Mouse (Mus musculus) limb, embryonic 14.5 days (tissue): ENCODE data around the gene Mast4. TPM values are rescaled to one million over a fixed set of nuclear protein-coding genes. Genes with fewer than 3 reads are reported as not detected.
A peak's percentile ranks its signal among the peaks of the same experiment; 100 is the strongest.

ENCODE experiments used
- ATAC-seq: fragments of 200-750 bp; cut with Nextera tagmentation; 2 replicates; pipeline ENCODE4 v1.8.0; 2017; ENCODE audit warnings: low read depth, moderate number of reproducible peaks, moderate TSS enrichment; ENCODE audit not compliant: low FRiP score
- DNase-seq: peaks from one replicate; pipeline ENCODE4 v3.0.0-alpha.2; 2015; ENCODE audit warnings: low spot score
- H3K27ac ChIP-seq: fragments of 300-500 bp; sonication (generic); replicated peaks from 2 replicates; pipeline ENCODE4 v1.5.1; 2014; ENCODE audit warnings: low read depth, mild to moderate bottlenecking, low read length, moderate library complexity, mixed read lengths
- H3K27me3 ChIP-seq: fragments of 300-500 bp; sonication (generic); 2 replicates; pipeline ENCODE4 v1.6.1; 2014; ENCODE audit warnings: low read length, mixed read lengths; ENCODE audit not compliant: control insufficient read depth, insufficient read depth
- H3K36me3 ChIP-seq: fragments of 300-500 bp; sonication (generic); 2 replicates; pipeline ENCODE4 v1.6.1; 2014; ENCODE audit warnings: mild to moderate bottlenecking, low read length, moderate library complexity, mixed read lengths; ENCODE audit not compliant: control insufficient read depth, insufficient read depth
- H3K4me1 ChIP-seq: fragments of 300-500 bp; sonication (generic); 2 replicates; pipeline ENCODE4 v1.6.1; 2014; ENCODE audit warnings: antibody characterized with exemption, low read length, mixed read lengths; ENCODE audit not compliant: control insufficient read depth, insufficient read depth
- H3K4me2 ChIP-seq: fragments of 300-500 bp; sonication (generic); replicated peaks from 2 replicates; pipeline ENCODE4 v1.6.1; 2014; ENCODE audit warnings: low read depth, mild to moderate bottlenecking, low read length, moderate library complexity; ENCODE audit not compliant: severe bottlenecking
- H3K4me3 ChIP-seq: fragments of 300-500 bp; sonication (generic); replicated peaks from 2 replicates; pipeline ENCODE4 v1.5.1; 2014; ENCODE audit warnings: low read length
- H3K9ac ChIP-seq: fragments of 300-500 bp; sonication (generic); 2 replicates; pipeline ENCODE4 v1.6.1; 2014; ENCODE audit warnings: mild to moderate bottlenecking, low read depth, low read length, moderate library complexity; ENCODE audit not compliant: severe bottlenecking
- H3K9me3 ChIP-seq: fragments of 300-500 bp; sonication (generic); 2 replicates; pipeline ENCODE4 v1.6.1; 2016; ENCODE audit warnings: low read length; ENCODE audit not compliant: control insufficient read depth
- POLR2A ChIP-seq: fragments of 200-500 bp; IDR thresholded peaks from 2 replicates; pipeline ENCODE4 v1.8.0; 2012; ENCODE audit warnings: inconsistent platforms, mild to moderate bottlenecking, moderate library complexity, borderline replicate concordance; ENCODE audit not compliant: insufficient read depth, insufficient read length; ENCODE audit errors: extremely low read depth
- WGBS: fragments of 180-500 bp; shearing (Covaris S2); extraction: QIAGEN DNeasy Blood & Tissue Kit; methylation state at CpG from one replicate; pipeline ENCODE4 v1.1.7; 2014; 5-methylcytosine and 5-hydroxymethylcytosine counted together
- polyA plus RNA-seq, 2 experiments: library from polyadenylated mRNA; depleted of rRNA in 1 of 2; stranded (reverse) in 1 of 2; unstranded in 1 of 2; fragments of >200 nt; fragmentation: Nextera tagmentation in 1 of 2; extraction: Ambion mirVana in 1 of 2; gene quantifications; 2 replicates each; pipeline versions ENCODE4 v1.2.1 to v1.2.3; 2012 to 2014

Gene Mast4
- polyA plus RNA-seq, 2 experiments = 12.5 to 25.2 TPM

GRCm38 (mm10) chr13:102963471-102963870, 370.8 kb downstream of the Mast4 start:
- no peak overlapping the region for H3K4me2 ChIP-seq
- no peak overlapping the region for H3K9ac ChIP-seq
- no peak for TF ChIP-seq POLR2A
- no peaks in the 10 kb centered on the region for H3K4me1 ChIP-seq
- WGBS = 87% methylated on average over 6 of the region's 6 CpGs
- ATAC-seq (no peak), DNase-seq (no peak)
- no peaks in the 10 kb centered on the region for H3K27me3 ChIP-seq
- H3K9me3 ChIP-seq = no peaks in the 10 kb centered on the region
- H3K27ac ChIP-seq = no peak overlapping the region
- no peaks in the 10 kb centered on the region for H3K36me3 ChIP-seq
- no peak overlapping the region for H3K4me3 ChIP-seq

DNA sequence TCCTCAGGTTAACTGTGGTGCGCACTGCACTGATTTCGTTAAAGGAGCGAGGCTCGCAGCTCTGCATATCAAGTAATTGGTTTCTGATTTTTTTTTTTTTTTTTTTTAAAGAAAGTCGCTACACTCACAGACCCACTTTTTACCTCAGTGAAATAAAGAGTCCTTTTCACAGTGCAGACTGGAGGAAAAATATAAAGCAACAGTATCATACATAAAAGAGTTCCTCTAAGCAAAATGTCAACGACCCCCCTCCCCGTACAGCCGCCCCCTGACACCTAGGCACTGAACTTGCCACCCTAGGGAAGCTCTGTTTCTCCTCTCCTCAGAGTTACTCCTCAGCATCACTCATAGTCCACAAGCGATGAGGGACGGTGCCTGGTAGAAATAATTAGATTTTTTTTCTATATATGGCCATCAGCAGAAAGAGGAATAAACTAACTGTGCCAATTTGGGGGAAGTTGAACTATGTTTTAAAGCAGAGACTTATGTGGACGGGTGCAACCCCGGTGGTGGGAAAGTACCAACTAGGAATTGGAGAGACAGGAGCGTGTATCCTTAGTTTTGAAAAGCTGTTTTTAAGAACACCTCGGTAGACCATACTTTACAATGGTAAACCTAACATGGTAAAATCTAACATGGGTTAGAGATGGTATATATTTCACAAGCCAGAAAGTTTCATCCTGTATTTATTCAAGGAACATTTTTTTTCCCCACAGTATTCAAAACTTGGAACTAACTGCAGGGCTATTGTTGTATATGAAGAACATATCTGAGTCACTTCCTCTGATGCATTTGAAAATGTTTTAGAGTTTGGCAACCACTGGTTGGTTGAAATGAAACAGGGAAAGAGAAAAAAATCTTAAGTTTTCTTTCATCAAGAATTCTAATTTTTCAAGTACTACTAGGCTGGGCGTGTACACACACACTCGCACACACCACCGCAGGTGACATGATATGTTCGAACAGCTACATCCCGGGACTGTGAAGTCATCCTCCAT, 375.7 kb downstream of the Mast4 start:
- Histone ChIP-seq H3K27me3 (no peaks in the 10 kb centered on the region), H3K27ac (no peak overlapping the region), H3K4me2 (peak overlapping the region; percentile 54), H3K9ac (peak overlapping the region; percentile 29; the same call in 1 of the 2 replicates), H3K4me1 (peaks cover 4% of the 10 kb centered on the region), H3K36me3 (no peaks in the 10 kb centered on the region), H3K4me3 (peak overlapping the region; percentile 24), H3K9me3 (no peaks in the 10 kb centered on the region)
- ATAC-seq = no peak
- 49% methylated on average over 19 of the region's 19 CpGs for WGBS
- DNase-seq = no peak
- no peak for TF ChIP-seq POLR2A

- H3K27me3 ChIP-seq = no peaks in the 10 kb centered on the region
- peaks cover 4% of the 10 kb centered on the region for H3K4me1 ChIP-seq
- DNase-seq (peak; percentile 39), ATAC-seq (no peak; the same call in 1 of the 2 replicates)
- peak overlapping the region; percentile 24 for H3K4me3 ChIP-seq
- H3K36me3 ChIP-seq = no peaks in the 10 kb centered on the region
- no peak for TF ChIP-seq POLR2A
- peak overlapping the region; percentile 29; the same call in 1 of the 2 replicates for H3K9ac ChIP-seq
- no peak overlapping the region for H3K27ac ChIP-seq
- no peaks in the 10 kb centered on the region for H3K9me3 ChIP-seq
- H3K4me2 ChIP-seq = peak overlapping the region; percentile 54
- 8% methylated on average over 15 of the region's 15 CpGs for WGBS
Measured at GRCm38 (mm10) chr13:102957508-102958272, 376.6 kb downstream of the Mast4 start.

DNA sequence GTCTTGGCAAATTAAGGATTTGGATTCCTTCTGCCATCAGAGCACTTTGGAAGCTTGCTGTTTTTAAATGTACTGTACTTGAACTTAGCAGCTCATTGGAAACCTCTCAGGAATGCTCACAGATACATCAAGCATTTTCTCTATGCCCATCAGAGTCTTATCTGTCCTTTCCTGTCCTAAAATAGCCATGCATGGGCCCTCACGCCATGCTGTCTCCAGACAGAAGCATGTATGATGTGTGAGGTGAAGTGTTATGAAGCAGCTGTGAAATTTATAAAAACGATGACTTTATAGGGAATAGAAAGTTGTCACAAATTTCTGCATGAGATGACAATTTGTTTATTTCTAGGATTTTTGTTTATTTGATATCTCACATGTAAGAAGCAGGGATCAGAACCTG, 378.8 kb downstream of the Mast4 start:
- 82% methylated on average over 2 of the region's 2 CpGs for WGBS
- no peak for DNase-seq
- ATAC-seq = no peak
- Histone ChIP-seq H3K27ac (no peak overlapping the region), H3K9me3 (no peaks in the 10 kb centered on the region), H3K4me3 (no peak overlapping the region), H3K9ac (no peak overlapping the region), H3K27me3 (no peaks in the 10 kb centered on the region), H3K4me1 (peaks cover 4% of the 10 kb centered on the region), H3K36me3 (no peaks in the 10 kb centered on the region), H3K4me2 (no peak overlapping the region)
- no peak for TF ChIP-seq POLR2A

GRCm38 (mm10) chr13:102949756-102950155, 384.5 kb downstream of the Mast4 start:
- Histone ChIP-seq H3K4me3 (no peak overlapping the region), H3K4me1 (no peaks in the 10 kb centered on the region), H3K27me3 (no peaks in the 10 kb centered on the region), H3K9me3 (no peaks in the 10 kb centered on the region), H3K4me2 (no peak overlapping the region), H3K9ac (no peak overlapping the region), H3K27ac (no peak overlapping the region), H3K36me3 (no peaks in the 10 kb centered on the region)
- DNase-seq = no peak
- ATAC-seq = no peak
- no peak for TF ChIP-seq POLR2A
- 71% methylated on average over 7 of the region's 7 CpGs for WGBS
